Mouse (Mus musculus) liver, embryonic 12.5 days (tissue): Measurements from ENCODE around the gene Tars. TPM values are rescaled to one million over a fixed set of nuclear protein-coding genes. Genes with fewer than 3 reads are reported as not detected.

Experiments used
- ATAC-seq: fragments of 200-750 bp; cut with Nextera tagmentation; 2 replicates; pipeline ENCODE4 v1.8.0; 2017; ENCODE audit warnings: moderate number of reproducible peaks, mild to moderate bottlenecking, moderate library complexity
- H3K27ac ChIP-seq: fragments of 300-500 bp; sonication (generic); 2 replicates; pipeline ENCODE4 v1.5.1; 2016; ENCODE audit warnings: mild to moderate bottlenecking
- H3K27me3 ChIP-seq: fragments of 300-500 bp; sonication (generic); replicated peaks from 2 replicates; pipeline ENCODE4 v1.6.1; 2016; ENCODE audit warnings: mild to moderate bottlenecking, moderate library complexity
- H3K36me3 ChIP-seq: fragments of 300-500 bp; sonication (generic); 2 replicates; pipeline ENCODE4 v1.6.1; 2016; ENCODE audit warnings: mild to moderate bottlenecking, moderate library complexity
- H3K4me1 ChIP-seq: fragments of 300-500 bp; sonication (generic); 2 replicates; pipeline ENCODE4 v1.6.1; 2016
- H3K4me2 ChIP-seq: fragments of 300-500 bp; sonication (generic); 2 replicates; pipeline ENCODE4 v1.6.1; 2016; ENCODE audit warnings: mild to moderate bottlenecking, moderate library complexity
- H3K4me3 ChIP-seq: fragments of 300-500 bp; sonication (generic); 2 replicates; pipeline ENCODE4 v1.5.1; 2016; ENCODE audit warnings: mild to moderate bottlenecking, moderate library complexity
- H3K9ac ChIP-seq: fragments of 300-500 bp; sonication (generic); 2 replicates; pipeline ENCODE4 v1.6.1; 2016; ENCODE audit warnings: mild to moderate bottlenecking, moderate library complexity
- H3K9me3 ChIP-seq: fragments of 300-500 bp; sonication (generic); replicated peaks from 2 replicates; pipeline ENCODE4 v1.6.1; 2016; ENCODE audit warnings: mild to moderate bottlenecking, moderate library complexity
- WGBS: fragments of 180-500 bp; shearing (Covaris S2); methylation state at CpG from one replicate; pipeline ENCODE4 v1.1.7; 2016; ENCODE audit not compliant: insufficient replicate concordance; 5-methylcytosine and 5-hydroxymethylcytosine counted together
- polyA plus RNA-seq: library from polyadenylated mRNA; unstranded; fragments of >200 nt; fragmentation: Nextera tagmentation; extraction: Ambion mirVana; gene quantifications from 2 replicates; pipeline ENCODE4 v1.2.1, GENCODE M21; 2016

The Tars gene
- 69.7 and 70.5 TPM in 2 replicates for polyA plus RNA-seq

DNA sequence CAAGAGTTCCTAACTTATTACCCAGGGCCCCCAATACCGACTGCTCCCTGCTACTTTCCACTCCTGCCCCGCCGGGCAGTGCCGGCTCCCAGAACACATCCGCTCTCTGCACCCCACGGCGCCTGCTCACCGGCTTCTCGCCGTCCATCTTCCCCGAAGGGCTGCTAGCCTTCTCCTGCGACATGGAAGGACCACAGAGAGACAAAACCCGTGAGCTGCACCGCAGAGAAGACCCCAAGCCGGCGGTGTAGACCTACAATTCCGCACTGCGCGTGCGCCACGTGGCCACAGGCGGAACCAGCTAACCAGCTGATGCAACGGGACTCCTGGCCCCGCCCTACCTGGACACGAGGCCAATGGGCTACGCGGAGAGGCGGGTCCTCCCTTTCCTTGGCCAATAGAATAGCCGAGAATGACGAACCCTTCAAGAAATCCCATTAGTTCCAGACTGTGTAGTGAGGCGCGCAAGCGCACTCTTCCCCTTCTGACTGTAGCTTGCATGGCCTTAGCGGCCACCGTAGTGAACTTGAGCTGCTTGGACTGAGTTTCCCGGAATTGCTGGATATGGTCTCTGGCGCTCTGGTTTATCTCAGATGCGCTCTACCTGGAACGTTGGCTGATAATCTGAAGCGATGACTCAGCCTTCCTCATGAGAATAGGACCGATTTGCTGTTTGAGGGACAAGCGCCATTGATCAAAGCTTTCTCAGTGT, at the start of gene Tars:
TSS of gene Tars (minus strand) at position 310 of the 712 bp plus-strand sequence.
- Histone ChIP-seq H3K9ac (peak within 1 kb of the TSS; percentile 82), H3K9me3 (no peaks in the 10 kb centered on the region), H3K4me2 (peak within 1 kb of the TSS; percentile 84), H3K27me3 (no peaks in the 10 kb centered on the region; the same call in 1 of the 2 replicates), H3K36me3 (peaks cover 24% of the 10 kb centered on the region), H3K4me1 (peaks cover 21% of the 10 kb centered on the region), H3K4me3 (peak within 1 kb of the TSS; percentile 81), H3K27ac (peak within 1 kb of the TSS; percentile 64)
- WGBS: under 1% methylated on average over 42 of the region's 42 CpGs
- ATAC-seq: peak; percentile 100

DNA sequence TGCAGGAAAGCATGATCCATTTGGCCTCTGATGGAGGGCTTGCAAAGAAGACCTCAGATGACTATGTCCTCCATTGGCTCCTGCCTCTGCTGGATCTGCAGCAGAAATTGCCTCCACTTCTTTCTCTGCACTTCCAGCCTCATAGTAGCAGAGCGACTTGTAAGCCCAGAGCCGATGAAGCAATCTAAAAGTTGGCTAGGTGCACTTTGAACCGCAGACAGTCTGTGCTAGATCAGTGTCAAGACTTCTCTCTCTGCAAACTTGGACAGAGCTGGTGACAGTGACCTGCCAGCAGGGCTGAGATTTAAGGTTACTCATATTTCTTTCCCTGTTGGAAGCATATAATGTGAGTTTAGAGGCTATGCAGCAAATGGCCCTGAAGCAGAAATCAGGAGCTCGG, 37.9 kb upstream of the Tars start:
- H3K9me3 ChIP-seq: no peaks in the 10 kb centered on the region
- no peaks in the 10 kb centered on the region for H3K27me3 ChIP-seq
- H3K36me3 ChIP-seq: no peaks in the 10 kb centered on the region
- WGBS: 82% methylated on average over 4 of the region's 4 CpGs
- no peaks in the 10 kb centered on the region for H3K4me1 ChIP-seq
- H3K4me3 ChIP-seq: no peak overlapping the region
- H3K9ac ChIP-seq: no peak overlapping the region
- no peak for ATAC-seq
- H3K4me2 ChIP-seq: no peak overlapping the region
- no peak overlapping the region for H3K27ac ChIP-seq

DNA sequence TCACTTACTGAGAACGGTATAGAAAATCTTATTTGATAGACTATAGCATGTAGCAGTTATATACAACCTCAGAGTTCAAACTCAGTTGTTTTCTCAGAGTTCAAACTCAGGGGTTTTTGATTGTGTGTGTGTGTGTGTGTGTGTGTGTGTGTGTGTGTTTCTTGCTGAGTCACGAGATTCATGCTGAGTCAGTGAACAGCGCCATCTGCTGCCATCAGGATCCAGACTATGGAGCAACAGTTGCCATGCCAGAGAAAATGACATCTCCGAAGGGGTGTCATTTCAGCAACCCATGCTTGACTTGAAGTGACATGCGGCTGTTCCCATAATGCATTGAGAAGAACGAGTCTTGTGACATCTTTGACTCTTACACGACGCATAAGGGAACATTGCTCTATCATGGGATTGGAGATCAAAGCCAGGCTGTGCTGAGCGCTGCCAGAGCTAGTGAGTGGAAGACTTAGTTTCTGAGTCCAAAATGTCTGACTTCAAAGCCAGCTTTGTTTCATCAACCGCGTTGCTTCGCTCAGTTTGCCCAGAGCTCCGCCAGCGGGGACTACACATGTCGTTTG, 37.3 kb upstream of the Tars start:
- no peak for ATAC-seq
- Histone ChIP-seq H3K4me1 (no peaks in the 10 kb centered on the region), H3K27ac (no peak overlapping the region), H3K9me3 (no peaks in the 10 kb centered on the region; the same call in 1 of the 2 replicates), H3K36me3 (no peaks in the 10 kb centered on the region), H3K9ac (no peak overlapping the region), H3K4me2 (no peak overlapping the region), H3K4me3 (no peak overlapping the region), H3K27me3 (no peaks in the 10 kb centered on the region)
- WGBS: 84% methylated on average over 15 of the region's 15 CpGs

DNA sequence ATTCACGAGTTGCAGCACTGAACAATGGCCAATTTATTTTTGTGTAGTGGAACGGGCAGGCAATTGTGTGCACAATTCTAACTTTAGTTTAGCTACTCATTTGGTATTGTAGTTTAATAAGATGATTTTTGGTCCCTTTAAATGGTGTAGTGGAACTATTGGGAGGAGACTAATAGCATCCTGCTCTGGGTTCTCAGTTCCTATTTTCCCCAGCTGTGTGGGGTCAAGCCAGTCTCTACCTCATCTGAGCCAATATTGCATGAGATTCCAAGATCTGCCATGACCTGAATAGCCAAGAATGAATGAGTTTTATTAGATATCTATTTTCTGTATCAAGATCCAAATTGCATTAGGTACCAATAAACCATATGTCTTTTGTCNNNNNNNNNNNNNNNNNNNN, 27.4 kb upstream of the Tars start:
- no peaks in the 10 kb centered on the region for H3K27me3 ChIP-seq
- H3K9me3 ChIP-seq: no peaks in the 10 kb centered on the region; the same call in 1 of the 2 replicates
- no peak overlapping the region for H3K27ac ChIP-seq
- no peaks in the 10 kb centered on the region for H3K36me3 ChIP-seq
- H3K4me2 ChIP-seq: no peak overlapping the region
- ATAC-seq: no peak
- no peak overlapping the region for H3K9ac ChIP-seq
- H3K4me1 ChIP-seq: no peaks in the 10 kb centered on the region
- 69% methylated on average over 2 of the region's 2 CpGs for WGBS
- H3K4me3 ChIP-seq: no peak overlapping the region

DNA sequence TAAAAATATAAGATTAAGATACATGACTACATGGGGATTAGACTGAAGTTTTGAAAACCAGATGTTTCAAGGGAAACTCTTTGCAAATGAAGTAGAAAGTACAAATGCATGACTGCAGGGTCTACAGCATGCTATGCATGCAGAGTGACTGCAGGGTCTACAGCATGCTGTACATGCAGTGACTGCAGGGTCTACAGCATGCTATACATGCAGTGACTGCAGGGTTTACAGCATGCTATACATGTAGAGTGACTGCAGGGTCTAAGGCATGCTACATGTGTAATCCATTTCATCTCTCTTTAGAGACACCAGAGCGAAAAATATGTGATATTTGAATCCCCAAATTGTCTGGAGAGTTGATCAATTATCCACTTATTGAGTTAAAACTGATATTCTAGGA, 14.0 kb upstream of the Tars start:
- no peaks in the 10 kb centered on the region for H3K27me3 ChIP-seq
- no peak for ATAC-seq
- H3K9me3 ChIP-seq: no peaks in the 10 kb centered on the region
- 52% methylated on average over 1 of the region's 1 CpGs for WGBS
- no peak overlapping the region for H3K27ac ChIP-seq
- H3K9ac ChIP-seq: no peak overlapping the region
- H3K36me3 ChIP-seq: no peaks in the 10 kb centered on the region
- no peaks in the 10 kb centered on the region for H3K4me1 ChIP-seq
- no peak overlapping the region for H3K4me3 ChIP-seq
- no peak overlapping the region for H3K4me2 ChIP-seq

DNA sequence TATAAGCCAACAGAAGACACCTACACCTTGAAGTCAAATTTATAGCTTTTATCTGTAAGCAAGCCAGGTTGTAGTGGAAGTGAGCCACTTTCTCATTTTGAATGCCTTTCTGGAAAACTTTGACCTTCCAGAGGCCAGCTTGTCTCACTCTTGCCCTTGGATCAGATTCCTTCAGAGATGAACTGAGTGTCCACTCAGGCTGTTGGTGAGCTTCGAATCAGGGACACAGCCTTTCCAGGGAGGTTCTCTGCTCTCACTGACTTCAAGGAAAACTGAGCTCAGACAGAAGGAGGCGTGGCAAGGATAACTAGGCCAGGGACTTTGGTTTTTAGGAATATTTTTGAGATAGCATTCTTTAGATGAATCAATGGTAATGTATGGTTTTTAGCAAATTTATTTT, 13.1 kb upstream of the Tars start:
- WGBS: 53% methylated on average over 2 of the region's 2 CpGs
- H3K9me3 ChIP-seq: no peaks in the 10 kb centered on the region
- no peaks in the 10 kb centered on the region for H3K36me3 ChIP-seq
- no peak overlapping the region for H3K9ac ChIP-seq
- no peaks in the 10 kb centered on the region for H3K4me1 ChIP-seq
- no peaks in the 10 kb centered on the region for H3K27me3 ChIP-seq
- no peak overlapping the region for H3K27ac ChIP-seq
- no peak for ATAC-seq
- no peak overlapping the region for H3K4me3 ChIP-seq
- no peak overlapping the region for H3K4me2 ChIP-seq

DNA sequence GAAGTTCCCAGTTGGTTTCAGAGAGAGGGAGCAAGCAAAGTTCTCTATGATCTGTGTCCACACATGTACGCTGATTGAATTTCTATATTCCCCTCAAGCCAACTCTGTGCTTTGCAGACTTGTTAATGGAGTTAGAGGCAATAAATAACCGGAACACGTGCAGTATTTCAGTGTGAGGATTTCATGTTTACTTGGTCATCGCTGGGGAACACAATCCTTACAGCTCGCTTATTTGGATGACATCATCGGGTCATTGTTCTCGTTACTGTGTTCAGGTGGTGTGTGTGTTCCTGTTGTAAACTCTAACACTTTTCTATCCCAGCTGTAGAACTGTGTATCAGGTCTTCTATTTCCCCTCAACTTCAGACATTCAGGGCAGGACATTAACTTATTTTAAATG, 12.4 kb upstream of the Tars start:
- Histone ChIP-seq H3K9ac (no peak overlapping the region), H3K36me3 (no peaks in the 10 kb centered on the region), H3K27me3 (no peaks in the 10 kb centered on the region), H3K27ac (no peak overlapping the region), H3K4me2 (no peak overlapping the region), H3K9me3 (no peaks in the 10 kb centered on the region), H3K4me1 (no peaks in the 10 kb centered on the region), H3K4me3 (no peak overlapping the region)
- no peak for ATAC-seq
- WGBS: 64% methylated on average over 7 of the region's 7 CpGs

DNA sequence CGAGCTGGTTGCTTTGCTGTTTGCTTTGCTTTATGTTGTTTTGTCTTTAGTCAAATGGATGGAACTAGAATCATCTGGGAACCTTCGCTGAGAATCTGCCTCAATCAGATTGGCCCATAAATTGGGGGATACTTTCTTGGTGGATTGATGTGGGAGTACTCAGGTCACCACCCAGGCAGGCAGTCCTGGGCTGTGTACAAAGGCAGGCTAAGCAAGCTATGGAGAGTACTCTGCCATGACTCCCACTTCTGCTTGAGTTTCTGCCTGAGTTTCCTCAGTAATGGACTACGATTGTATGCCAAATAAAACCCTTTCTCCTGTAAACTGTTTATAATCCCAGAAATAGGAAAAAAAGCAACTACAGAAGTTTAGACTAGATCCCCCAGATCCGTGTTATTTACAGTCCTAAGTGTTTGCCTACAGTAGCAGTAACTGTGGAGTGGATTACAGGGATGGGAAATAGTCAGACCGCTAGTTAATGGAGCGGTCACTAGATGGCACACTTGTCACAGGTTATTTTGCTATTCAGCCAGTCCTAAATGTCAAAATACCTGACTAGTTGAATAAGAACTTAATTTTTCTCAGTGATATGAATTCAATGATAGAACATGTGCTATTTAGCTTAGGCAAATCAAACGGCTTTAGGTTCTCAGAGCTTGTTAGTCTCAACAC, 8.8 kb upstream of the Tars start:
- Histone ChIP-seq H3K27ac (no peak overlapping the region), H3K4me2 (no peak overlapping the region), H3K4me1 (no peaks in the 10 kb centered on the region), H3K4me3 (no peak overlapping the region), H3K9ac (no peak overlapping the region), H3K9me3 (no peaks in the 10 kb centered on the region), H3K36me3 (no peaks in the 10 kb centered on the region), H3K27me3 (no peaks in the 10 kb centered on the region; the same call in 1 of the 2 replicates)
- no peak for ATAC-seq
- 36% methylated on average over 7 of the region's 7 CpGs for WGBS

DNA sequence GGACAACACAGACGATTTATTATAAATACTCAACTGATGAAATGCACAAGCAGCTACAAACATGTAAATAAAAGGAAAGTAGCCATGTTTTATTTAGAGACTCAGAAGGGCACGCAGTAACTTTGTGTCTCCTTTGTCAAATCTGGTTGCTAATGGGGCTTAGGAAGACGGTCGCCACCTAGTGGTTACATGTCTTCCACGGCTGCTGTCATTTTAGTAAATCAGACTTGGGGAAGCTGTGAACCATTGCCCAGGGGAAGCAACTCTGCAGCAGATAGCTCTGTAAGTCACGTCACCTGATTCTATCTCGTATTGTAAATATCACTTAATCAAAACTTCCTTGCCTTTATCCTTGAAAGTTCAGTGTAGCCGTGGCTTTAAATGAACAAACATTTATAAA, 7.9 kb upstream of the Tars start:
- WGBS: 5% methylated on average over 8 of the region's 8 CpGs
- Histone ChIP-seq H3K27me3 (no peaks in the 10 kb centered on the region; the same call in 1 of the 2 replicates), H3K4me3 (no peak overlapping the region), H3K36me3 (no peaks in the 10 kb centered on the region), H3K27ac (no peak overlapping the region), H3K4me1 (no peaks in the 10 kb centered on the region), H3K9me3 (no peaks in the 10 kb centered on the region), H3K9ac (no peak overlapping the region), H3K4me2 (no peak overlapping the region)
- ATAC-seq: no peak

DNA sequence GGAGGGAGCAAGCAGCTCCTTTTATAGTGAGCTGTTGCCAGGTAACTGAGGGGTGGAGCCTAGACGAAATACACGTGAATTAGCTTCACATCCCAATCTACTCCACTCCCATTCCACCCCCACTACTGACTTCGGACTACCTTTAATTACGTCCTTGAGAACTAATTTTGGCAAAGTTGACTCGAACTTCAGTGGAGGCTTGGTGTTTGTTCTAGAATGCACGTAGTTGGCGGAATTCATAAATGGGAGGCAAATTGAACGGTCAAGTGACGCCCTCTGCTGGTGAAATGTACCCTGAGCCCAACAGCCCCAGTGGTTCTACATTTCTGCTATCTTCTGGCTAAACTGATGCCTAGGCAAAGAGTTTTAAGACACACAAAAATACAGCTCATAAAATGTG, 7.3 kb upstream of the Tars start:
- Histone ChIP-seq H3K4me2 (0 out of 2 replicates have a peak overlapping the region, but pooled peaks have one; percentile 17), H3K36me3 (no peaks in the 10 kb centered on the region), H3K27ac (no peak overlapping the region), H3K27me3 (no peaks in the 10 kb centered on the region; the same call in 1 of the 2 replicates), H3K4me1 (no peaks in the 10 kb centered on the region), H3K4me3 (no peak overlapping the region), H3K9ac (no peak overlapping the region), H3K9me3 (no peaks in the 10 kb centered on the region)
- no peak for ATAC-seq
- 26% methylated on average over 9 of the region's 9 CpGs for WGBS

DNA sequence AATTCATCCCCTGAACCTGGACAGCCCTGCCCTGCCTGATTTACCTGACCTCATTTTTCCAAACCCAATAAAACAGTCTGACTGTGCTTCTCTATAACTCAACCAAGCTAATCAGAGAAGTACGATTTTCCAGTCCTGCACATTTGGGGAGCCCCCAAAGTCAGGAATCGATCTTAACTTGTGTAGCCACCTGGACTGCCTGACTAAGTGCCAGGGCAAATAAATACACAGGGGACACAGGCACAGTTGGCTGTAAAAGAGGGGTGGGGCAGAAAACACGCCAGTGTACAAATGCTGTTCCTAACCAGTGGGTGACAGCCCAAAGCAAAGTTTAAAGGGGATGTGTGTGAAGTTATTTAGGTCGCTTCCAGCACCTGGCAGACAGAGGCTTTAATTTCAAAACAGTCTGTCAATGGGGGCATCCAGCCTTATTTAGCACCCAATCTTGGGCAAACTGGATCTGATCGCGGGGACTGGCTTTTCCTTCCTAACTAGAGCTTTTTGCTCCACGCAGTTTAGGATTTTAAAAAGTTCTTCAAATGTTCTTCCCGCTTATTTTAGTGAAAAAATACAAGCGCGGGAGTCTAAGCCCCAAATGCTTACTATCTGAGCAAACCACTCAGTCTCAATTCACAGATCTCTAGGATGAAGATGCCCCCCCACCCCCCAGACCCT, 652 bp downstream of the Tars start:
- H3K4me3 ChIP-seq: peak overlapping the region; percentile 81
- H3K27me3 ChIP-seq: no peaks in the 10 kb centered on the region; the same call in 1 of the 2 replicates
- peaks cover 31% of the 10 kb centered on the region for H3K36me3 ChIP-seq
- peak overlapping the region; percentile 84 for H3K4me2 ChIP-seq
- peak overlapping the region; percentile 64; the same call in 1 of the 2 replicates for H3K27ac ChIP-seq
- no peaks in the 10 kb centered on the region for H3K9me3 ChIP-seq
- peaks cover 21% of the 10 kb centered on the region for H3K4me1 ChIP-seq
- ATAC-seq: no peak
- peak overlapping the region; percentile 82 for H3K9ac ChIP-seq
- WGBS: 3% methylated on average over 10 of the region's 10 CpGs

DNA sequence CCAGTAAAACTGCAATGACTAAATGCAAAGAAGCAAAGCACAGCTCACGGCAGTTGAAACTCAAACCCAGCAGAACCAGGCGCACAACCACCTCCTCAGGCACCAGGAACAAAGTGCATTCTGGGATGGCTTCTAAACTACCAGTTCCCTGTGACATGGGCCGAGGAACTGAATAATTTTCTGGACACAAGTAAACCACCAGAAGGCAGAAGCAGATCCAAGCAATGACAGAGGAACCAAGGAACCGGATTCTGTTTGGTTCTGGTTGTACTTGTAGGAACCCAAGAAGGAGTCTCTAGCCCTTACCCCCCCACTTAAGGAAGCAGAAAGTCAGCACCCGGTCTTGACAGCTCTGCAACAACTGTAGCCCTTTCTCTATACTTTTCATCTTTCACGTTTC, 3.0 kb downstream of the Tars start:
- no peak for ATAC-seq
- H3K4me3 ChIP-seq: no peak overlapping the region
- no peak overlapping the region for H3K27ac ChIP-seq
- no peak overlapping the region for H3K9ac ChIP-seq
- H3K4me1 ChIP-seq: peaks cover 21% of the 10 kb centered on the region
- H3K27me3 ChIP-seq: no peaks in the 10 kb centered on the region
- 83% methylated on average over 6 of the region's 6 CpGs for whole genome bisulfite sequencing
- H3K36me3 ChIP-seq: peaks cover 55% of the 10 kb centered on the region
- no peak overlapping the region for H3K4me2 ChIP-seq
- no peaks in the 10 kb centered on the region for H3K9me3 ChIP-seq
